Mouse (Mus musculus) embryonic facial prominence, embryonic 10.5 days (tissue): ENCODE measurements at regions not wholly inside any gene's neighbourhood (a gene's known extent, or its start where the extent isn't known, plus 50 kb on each side); places are given as distances from the start of the nearest gene placed in this dataset.
A peak's percentile ranks its signal among the peaks of the same experiment; 100 is the strongest.

Experiments
- DNase-seq: peaks from one replicate; pipeline ENCODE4 v3.0.0-alpha.2; 2017; ENCODE audit warnings: low spot score
- H3K27ac ChIP-seq: fragments of 300-500 bp; sonication (generic); replicated peaks from 2 replicates; pipeline ENCODE4 v1.5.1; 2016; ENCODE audit warnings: mild to moderate bottlenecking
- H3K27me3 ChIP-seq: fragments of 300-500 bp; sonication (generic); replicated peaks from 2 replicates; pipeline ENCODE4 v1.6.1; 2016; ENCODE audit warnings: low read depth, mild to moderate bottlenecking; ENCODE audit not compliant: poor library complexity, severe bottlenecking
- H3K36me3 ChIP-seq: fragments of 300-500 bp; sonication (generic); replicated peaks from 2 replicates; pipeline ENCODE4 v1.6.1; 2016; ENCODE audit warnings: mild to moderate bottlenecking, moderate library complexity
- H3K4me1 ChIP-seq: fragments of 300-500 bp; sonication (generic); 2 replicates; pipeline ENCODE4 v1.6.1; 2016
- H3K4me3 ChIP-seq: fragments of 300-500 bp; sonication (generic); 2 replicates; pipeline ENCODE4 v1.5.1; 2016; ENCODE audit warnings: mild to moderate bottlenecking, moderate library complexity
- H3K9me3 ChIP-seq: fragments of 300-500 bp; sonication (generic); 2 replicates; pipeline ENCODE4 v1.6.1; 2016; ENCODE audit warnings: mild to moderate bottlenecking
- WGBS: fragments of 180-500 bp; shearing (Covaris S2); methylation state at CpG from one replicate; pipeline ENCODE4 v1.1.7; 2016; 5-methylcytosine and 5-hydroxymethylcytosine counted together

DNA sequence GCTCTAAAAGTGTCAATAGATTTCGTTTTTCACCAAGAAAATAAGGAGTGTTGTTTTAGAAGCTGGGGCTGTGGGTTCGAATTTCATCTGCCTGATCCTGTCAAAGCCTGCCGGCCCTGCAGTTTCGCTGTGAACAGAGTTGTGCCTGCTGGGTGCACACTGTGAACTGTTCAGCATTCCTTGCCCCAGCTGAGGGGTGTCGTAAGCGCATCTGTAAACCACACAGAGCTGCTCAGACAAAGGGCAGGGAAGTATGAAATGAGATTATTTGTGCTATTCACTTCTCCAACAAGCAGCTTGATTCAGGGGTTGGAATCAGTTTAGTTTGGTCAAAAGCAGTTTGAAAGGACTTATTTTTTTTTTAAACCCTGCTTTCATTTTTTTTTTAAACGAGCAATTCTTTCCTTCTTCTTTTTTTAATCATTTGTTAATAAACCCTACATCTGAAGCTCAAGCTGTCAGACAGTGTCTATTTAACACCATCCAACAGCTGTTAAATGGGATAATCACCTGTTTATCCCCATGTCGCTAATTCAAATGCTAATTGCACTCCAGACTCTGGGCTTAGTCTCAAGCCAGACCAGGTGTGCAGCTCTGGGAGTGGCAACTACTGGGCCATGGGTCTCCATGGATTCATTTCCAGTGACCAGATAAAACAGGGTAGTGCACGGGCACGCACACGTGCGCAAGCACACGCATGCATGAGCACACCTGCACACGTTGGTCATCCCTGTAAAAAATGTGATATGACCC, 172.2 kb downstream of the Ly86 start:
- H3K4me3 ChIP-seq: no peak overlapping the region
- H3K4me1 ChIP-seq: peaks cover 25% of the 10 kb centered on the region
- H3K36me3 ChIP-seq: no peaks in the 10 kb centered on the region
- WGBS: 41% methylated on average over 14 of the region's 14 CpGs
- DNase-seq: no peak
- H3K27ac ChIP-seq: no peak overlapping the region
- H3K9me3 ChIP-seq: no peaks in the 10 kb centered on the region
- H3K27me3 ChIP-seq: no peaks in the 10 kb centered on the region

DNA sequence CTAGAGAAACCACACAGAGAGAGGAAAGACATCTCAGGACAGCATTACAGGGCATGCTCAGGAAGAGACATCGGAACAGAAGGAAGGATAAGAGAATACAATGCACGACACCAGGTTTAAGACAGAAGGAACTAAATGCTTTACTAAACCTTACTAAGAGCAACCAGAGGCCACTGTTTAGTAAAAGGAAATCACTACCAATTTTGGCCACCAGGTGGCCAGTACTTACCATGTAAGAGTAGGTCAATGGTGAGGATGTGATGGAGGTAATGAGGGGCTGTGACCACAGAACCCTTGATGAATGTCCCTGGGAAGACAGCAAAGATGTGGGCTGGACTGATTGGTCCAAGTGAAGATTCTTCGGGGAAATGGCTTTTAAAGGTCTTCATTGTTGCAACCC, 174.9 kb downstream of the Ly86 start:
- Histone ChIP-seq H3K4me1 (peaks cover 9% of the 10 kb centered on the region), H3K27me3 (no peaks in the 10 kb centered on the region), H3K9me3 (no peaks in the 10 kb centered on the region), H3K27ac (no peak overlapping the region), H3K36me3 (no peaks in the 10 kb centered on the region), H3K4me3 (no peak overlapping the region)
- no peak for DNase-seq
- 76% methylated on average over 3 of the region's 3 CpGs for WGBS

DNA sequence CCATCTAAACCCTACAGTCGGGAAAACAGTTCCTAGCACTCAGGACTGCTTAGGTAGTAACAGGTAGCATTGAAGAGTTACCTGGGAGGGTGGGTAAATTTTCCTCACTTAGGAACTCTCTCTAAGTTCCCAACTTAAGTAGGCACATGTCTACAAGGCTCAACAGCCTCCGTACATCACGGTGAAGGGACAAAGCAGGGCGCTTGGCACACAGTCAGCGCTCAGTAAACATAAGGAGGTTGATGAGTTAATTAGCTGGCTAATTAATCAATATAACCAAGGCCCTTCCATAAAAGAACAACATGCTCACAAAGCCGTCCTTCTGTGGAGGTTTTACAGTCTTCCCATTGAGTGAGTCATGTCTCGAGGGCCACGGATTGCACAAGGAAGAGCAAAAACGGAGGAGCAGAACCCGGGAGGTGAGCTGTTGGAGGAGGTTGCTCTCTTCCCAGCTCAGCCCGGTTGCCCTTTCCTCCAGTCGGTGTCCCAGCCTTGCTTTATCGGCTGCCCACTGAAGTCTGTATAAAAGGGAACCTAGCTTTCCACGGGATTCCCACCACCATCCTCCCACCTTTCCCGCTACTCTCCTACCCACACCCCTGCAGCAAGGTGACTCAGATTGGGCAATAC, 180.2 kb downstream of the Ly86 start:
- Histone ChIP-seq H3K9me3 (no peaks in the 10 kb centered on the region), H3K27ac (no peak overlapping the region), H3K27me3 (no peaks in the 10 kb centered on the region), H3K4me3 (no peak overlapping the region), H3K36me3 (no peaks in the 10 kb centered on the region), H3K4me1 (peaks cover 21% of the 10 kb centered on the region)
- 90% methylated on average over 15 of the region's 15 CpGs for WGBS
- no peak for DNase-seq

DNA sequence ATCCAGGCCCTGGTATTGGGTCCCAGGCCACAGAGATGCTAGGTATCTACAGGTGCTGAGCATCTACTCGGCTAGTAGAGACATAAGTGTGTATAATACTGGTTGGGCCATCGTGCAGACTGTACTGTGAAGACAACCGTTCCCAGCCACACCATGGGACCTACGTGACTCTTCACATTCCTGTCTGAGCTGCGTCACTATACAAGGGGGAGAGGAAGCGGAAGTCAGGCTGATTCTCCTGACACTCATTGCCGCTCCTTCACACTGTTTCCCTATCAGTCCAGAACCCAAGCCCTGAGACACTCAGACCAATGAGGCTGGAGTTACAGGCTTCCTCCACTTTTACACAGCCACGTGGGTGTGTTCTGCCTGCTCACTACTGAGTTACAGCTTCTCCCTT, 181.1 kb downstream of the Ly86 start:
- no peaks in the 10 kb centered on the region for H3K27me3 ChIP-seq
- no peaks in the 10 kb centered on the region for H3K9me3 ChIP-seq
- no peaks in the 10 kb centered on the region for H3K36me3 ChIP-seq
- H3K4me1 ChIP-seq: peaks cover 21% of the 10 kb centered on the region
- H3K4me3 ChIP-seq: no peak overlapping the region
- H3K27ac ChIP-seq: no peak overlapping the region
- DNase-seq: no peak
- 88% methylated on average over 8 of the region's 8 CpGs for WGBS

DNA sequence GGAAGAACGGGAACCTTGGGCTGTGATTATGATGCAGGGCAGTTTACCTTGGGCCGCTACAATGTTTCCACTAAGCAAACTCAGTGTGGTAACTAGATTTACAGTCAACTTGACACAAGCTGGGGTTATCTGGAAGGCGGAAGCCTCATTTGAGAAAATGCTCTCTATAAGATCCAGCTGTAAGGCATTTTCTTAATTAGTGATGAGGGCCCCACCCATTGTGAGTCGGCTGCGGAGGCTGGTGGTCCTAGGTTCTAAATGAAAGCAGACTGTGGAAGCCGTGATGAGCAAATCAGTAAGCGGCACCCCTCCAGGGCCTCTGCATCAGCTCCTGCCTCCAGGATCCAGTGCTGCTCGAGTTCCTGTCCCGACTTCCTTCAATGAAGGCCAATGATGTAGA, 183.4 kb downstream of the Ly86 start:
- Histone ChIP-seq H3K9me3 (no peaks in the 10 kb centered on the region), H3K27me3 (no peaks in the 10 kb centered on the region), H3K36me3 (no peaks in the 10 kb centered on the region), H3K4me3 (no peak overlapping the region), H3K4me1 (peaks cover 40% of the 10 kb centered on the region), H3K27ac (0 out of 2 replicates have a peak overlapping the region, but pooled peaks have one; percentile 10)
- DNase-seq: peak; percentile 60
- 28% methylated on average over 9 of the region's 9 CpGs for WGBS

DNA sequence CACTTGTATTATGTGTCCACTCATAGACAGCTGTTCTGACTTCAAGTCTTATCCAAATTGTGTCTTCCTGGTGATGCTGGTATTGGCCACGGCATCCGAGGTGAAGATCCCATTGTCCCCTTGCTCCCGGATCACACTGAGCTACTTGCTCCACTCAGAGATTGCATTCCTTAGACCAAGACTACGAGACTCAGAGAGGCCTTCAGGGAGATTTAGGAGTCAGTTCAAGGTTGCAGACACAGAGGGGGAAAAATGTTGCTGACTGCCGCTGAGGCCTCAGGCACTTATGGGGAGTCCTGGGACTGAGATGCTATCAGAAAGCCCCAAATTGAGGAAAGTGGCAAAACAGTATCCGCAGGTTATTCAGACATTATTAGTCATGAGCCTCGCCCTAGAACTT, 183.9 kb downstream of the Ly86 start:
- H3K36me3 ChIP-seq: no peaks in the 10 kb centered on the region
- peaks cover 41% of the 10 kb centered on the region for H3K4me1 ChIP-seq
- 63% methylated on average over 7 of the region's 7 CpGs for WGBS
- H3K4me3 ChIP-seq: no peak overlapping the region
- no peaks in the 10 kb centered on the region for H3K27me3 ChIP-seq
- no peak overlapping the region for H3K27ac ChIP-seq
- H3K9me3 ChIP-seq: no peaks in the 10 kb centered on the region
- DNase-seq: no peak

DNA sequence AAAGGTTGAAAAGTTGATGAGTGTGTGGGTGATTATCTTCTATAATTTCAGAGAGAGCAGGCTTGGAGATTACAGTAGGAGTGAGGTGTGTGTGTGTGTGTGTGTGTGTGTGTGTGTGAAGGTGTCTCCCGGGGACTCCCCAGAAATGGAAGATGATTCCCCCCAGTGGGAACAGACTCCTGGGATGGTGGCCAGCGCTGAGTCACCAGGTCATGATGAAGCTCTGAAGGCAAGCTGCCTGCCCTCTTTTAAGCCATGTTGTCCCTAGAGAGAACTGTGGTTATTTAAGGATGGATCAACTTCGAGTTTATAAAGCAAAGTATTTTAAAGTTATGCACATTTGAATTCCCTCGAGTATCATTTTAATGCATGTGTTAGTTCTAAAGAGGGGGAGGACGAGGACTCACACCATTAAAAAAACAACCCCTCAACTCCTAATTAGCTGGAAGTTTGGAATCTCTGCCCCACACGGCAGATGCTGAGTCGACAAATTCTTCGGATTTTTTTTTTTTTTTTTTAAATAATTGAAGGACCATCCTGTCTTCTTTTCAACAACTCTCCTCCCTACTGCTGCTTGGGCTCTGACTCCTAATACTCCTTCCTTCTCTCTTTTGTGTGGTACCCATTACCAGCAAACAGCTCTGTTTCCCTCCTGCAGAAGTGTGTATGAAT, 186.6 kb downstream of the Ly86 start:
- no peaks in the 10 kb centered on the region for H3K27me3 ChIP-seq
- H3K27ac ChIP-seq: no peak overlapping the region
- H3K4me1 ChIP-seq: peaks cover 42% of the 10 kb centered on the region
- WGBS: 59% methylated on average over 8 of the region's 8 CpGs
- H3K4me3 ChIP-seq: no peak overlapping the region
- H3K36me3 ChIP-seq: no peaks in the 10 kb centered on the region
- no peak for DNase-seq
- H3K9me3 ChIP-seq: no peaks in the 10 kb centered on the region

DNA sequence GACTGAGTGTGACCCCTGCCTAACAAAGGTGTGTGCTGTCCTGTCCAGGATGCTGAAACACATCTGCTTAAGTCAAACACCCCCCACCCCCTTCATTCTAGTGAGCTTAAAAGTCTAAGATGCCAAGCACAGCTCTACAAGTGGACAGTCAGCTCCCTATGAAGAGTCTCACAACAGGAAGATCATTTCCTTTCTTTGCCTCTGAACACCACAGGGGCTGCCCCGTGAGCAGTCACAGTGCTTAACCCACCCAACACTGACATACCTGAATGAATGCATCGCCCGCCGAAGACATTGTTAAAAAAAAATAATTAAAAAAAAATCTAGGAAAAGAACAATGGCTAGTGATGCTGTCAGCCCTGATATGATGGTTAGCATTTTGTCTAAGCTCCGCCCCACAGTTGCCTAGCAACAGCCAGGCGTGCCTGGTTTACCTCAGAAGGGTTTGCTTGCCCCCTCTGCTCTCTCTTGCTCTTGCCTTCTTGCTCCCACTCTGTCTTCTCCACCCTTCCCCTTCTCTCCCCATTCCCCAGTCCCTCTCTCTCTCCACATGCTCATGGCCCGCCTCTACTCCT, 187.7 kb downstream of the Ly86 start:
- Histone ChIP-seq H3K27me3 (no peaks in the 10 kb centered on the region), H3K36me3 (no peaks in the 10 kb centered on the region), H3K4me3 (no peak overlapping the region), H3K9me3 (no peaks in the 10 kb centered on the region), H3K27ac (no peak overlapping the region), H3K4me1 (peaks cover 36% of the 10 kb centered on the region)
- peak; percentile 44 for DNase-seq
- 74% methylated on average over 7 of the region's 7 CpGs for WGBS

DNA sequence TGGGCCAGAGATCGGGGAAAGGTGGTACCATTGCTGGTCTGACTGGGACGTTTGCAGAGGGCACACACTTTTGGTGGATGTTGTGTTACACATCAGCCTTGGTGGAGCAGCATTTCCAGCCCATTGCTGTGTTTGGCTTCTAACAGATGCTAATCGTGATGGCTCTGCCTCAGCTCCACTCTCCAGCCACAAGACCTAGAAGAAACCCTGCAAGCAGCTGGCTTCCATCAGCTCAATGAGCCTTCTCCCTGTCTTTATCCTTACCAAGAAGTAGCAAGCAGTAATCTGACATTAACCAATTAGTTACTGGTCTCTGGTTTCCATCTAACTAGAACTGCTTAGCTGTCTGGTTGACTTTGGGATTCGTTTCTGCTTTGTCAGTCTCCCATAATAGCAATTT, 188.8 kb downstream of the Ly86 start:
- 70% methylated on average over 4 of the region's 4 CpGs for WGBS
- DNase-seq: no peak
- Histone ChIP-seq H3K4me1 (peaks cover 24% of the 10 kb centered on the region), H3K27ac (no peak overlapping the region), H3K4me3 (no peak overlapping the region), H3K27me3 (no peaks in the 10 kb centered on the region), H3K9me3 (no peaks in the 10 kb centered on the region), H3K36me3 (no peaks in the 10 kb centered on the region)

DNA sequence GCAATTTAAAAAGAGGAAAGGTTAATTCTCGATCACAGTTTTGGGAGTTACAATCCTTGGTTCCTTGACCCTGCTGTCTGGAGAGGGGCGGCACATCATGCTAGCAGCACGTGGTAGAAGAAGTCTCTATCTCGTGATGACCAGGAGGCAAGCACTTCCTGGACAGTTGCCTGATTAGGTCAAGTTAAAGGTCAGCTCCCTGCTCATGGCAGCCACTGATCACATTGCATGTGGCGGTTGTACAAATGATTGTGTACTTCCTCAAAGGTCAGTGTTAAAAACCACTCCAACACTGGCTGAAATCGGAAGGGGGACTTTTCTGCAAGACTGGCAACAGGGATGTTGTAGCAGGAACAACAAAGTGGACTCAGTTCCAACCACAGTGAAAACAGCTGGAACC, 192.3 kb downstream of the Ly86 start:
- H3K27me3 ChIP-seq: no peaks in the 10 kb centered on the region
- WGBS: 56% methylated on average over 6 of the region's 6 CpGs
- peaks cover 31% of the 10 kb centered on the region for H3K4me1 ChIP-seq
- no peak overlapping the region for H3K4me3 ChIP-seq
- H3K27ac ChIP-seq: no peak overlapping the region
- no peaks in the 10 kb centered on the region for H3K9me3 ChIP-seq
- DNase-seq: no peak
- H3K36me3 ChIP-seq: no peaks in the 10 kb centered on the region

DNA sequence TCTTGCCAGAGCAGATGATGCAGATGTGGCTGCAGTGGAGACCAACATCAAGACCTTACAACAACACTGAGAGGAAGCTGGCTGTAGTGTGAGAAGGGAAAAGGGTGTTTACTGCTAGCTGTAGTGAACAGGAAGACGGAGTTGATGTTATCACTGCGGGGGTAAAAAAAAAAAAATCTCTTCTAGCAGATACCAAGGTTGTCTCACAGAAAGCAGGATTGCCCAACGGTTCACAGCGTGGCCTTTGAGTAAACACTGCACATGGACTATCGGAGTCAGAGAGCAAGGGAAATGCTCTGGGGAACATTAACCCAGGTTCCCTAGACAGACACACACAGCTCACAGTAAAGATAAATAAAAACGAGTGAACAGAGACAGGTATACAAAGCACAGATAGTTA, 192.8 kb downstream of the Ly86 start:
- no peak for DNase-seq
- Histone ChIP-seq H3K9me3 (no peaks in the 10 kb centered on the region), H3K36me3 (no peaks in the 10 kb centered on the region), H3K4me3 (no peak overlapping the region), H3K27ac (no peak overlapping the region), H3K27me3 (no peaks in the 10 kb centered on the region), H3K4me1 (peaks cover 29% of the 10 kb centered on the region)
- WGBS: 69% methylated on average over 6 of the region's 6 CpGs

DNA sequence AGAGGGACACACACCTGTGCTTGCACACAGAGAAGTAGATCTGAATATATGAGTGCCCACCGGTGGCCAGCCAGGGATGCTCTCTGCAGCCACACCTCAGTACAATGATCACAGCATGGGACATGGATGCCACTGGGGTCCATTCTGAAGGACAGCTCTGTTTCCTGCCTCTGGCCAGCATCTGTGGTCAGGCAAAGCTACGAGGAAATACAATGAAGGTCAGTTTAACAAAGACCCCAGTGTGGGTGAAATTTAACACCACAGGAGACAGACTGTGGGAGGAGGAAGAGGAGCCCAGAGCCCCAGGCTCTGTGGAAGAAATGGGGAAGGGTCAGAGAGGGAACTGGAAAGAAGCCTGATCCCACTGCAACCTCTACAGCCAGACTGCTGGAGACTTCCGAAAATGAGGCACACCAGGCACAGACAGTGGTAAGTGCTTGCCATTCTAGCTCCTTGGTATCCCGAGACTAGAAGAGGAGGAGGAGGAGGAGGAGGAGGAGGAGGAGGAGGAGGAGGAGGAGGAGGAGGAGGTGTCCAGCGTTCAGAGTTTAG, 196.0 kb downstream of the Ly86 start:
- peak overlapping the region; percentile 34 for H3K4me3 ChIP-seq
- H3K36me3 ChIP-seq: no peaks in the 10 kb centered on the region
- H3K9me3 ChIP-seq: no peaks in the 10 kb centered on the region
- H3K4me1 ChIP-seq: peaks cover 26% of the 10 kb centered on the region
- DNase-seq: peak; percentile 36
- WGBS: 7% methylated on average over 4 of the region's 5 CpGs
- H3K27me3 ChIP-seq: no peaks in the 10 kb centered on the region
- H3K27ac ChIP-seq: peak overlapping the region; percentile 65
